19 mouse cellular contexts compared by ENCODE assay signal in genomic region chr11:98285368-98285767, GRCm38 (mm10). TPM values are rescaled to one million over a fixed set of nuclear protein-coding genes. Genes with fewer than 3 reads are reported as not detected.
DNase-seq lines count a peak whose midpoint lies in the region; ATAC-seq and TF ChIP-seq lines count a peak whose summit lies in the region.
"Had no signal": no experiment of that assay in that cellular context is flagged by ENCODE, and none has a peak within 500 bp of the region (broad histone marks: within the 10 kb centered on the region; RNA-seq: fewer than 3 reads in every experiment).

No protein-coding gene starts in this region.

- H3K36me3 ChIP-seq in intestine, postnatal 0 days (ENCODE audit: control insufficient read depth, insufficient read depth): peaks cover 4% of the 10 kb centered on the region; the same call in 1 of the 2 replicates
- H3K36me3 ChIP-seq in intestine, embryonic 15.5 days: no peaks in the 10 kb centered on the region
- H3K36me3 ChIP-seq in neural tube, embryonic 13.5 days: no peaks in the 10 kb centered on the region; the same call in 1 of the 2 replicates
- no peaks in the 10 kb centered on the region for H3K36me3 ChIP-seq in forebrain, embryonic 16.5 days (ENCODE audit: control insufficient read depth, insufficient read depth)
- no peaks in the 10 kb centered on the region; the same call in 1 of the 2 replicates for H3K36me3 ChIP-seq in heart, embryonic 11.5 days (ENCODE audit: control insufficient read depth, insufficient read depth, low read length)
- H3K36me3 ChIP-seq: liver, embryonic 15.5 days had no signal

- WGBS in intestine, postnatal 0 days: 40% methylated on average over 2 of the region's 2 CpGs
- WGBS in intestine, embryonic 15.5 days: 51% methylated on average over 2 of the region's 2 CpGs
- WGBS in neural tube, embryonic 13.5 days: 55% methylated on average over 2 of the region's 2 CpGs
- 52% methylated on average over 2 of the region's 2 CpGs for WGBS in forebrain, embryonic 16.5 days
- 58% methylated on average over 2 of the region's 2 CpGs for WGBS in heart, embryonic 11.5 days (ENCODE audit: insufficient replicate concordance)

- no peak overlapping the region for H3K27ac ChIP-seq in intestine, postnatal 0 days (ENCODE audit: low read depth, low read length)
- no peak overlapping the region for H3K27ac ChIP-seq in intestine, embryonic 15.5 days
- H3K27ac ChIP-seq in neural tube, embryonic 13.5 days (replicated peaks): 0 out of 2 replicates have a peak overlapping the region, but pooled peaks have one; percentile 89
- peak overlapping the region; percentile 93 for H3K27ac ChIP-seq in forebrain, embryonic 16.5 days (ENCODE audit: low read length)
- no peak overlapping the region for H3K27ac ChIP-seq in heart, embryonic 11.5 days (ENCODE audit: low read depth, low read length)
- H3K27ac ChIP-seq: limb, embryonic 12.5 days; liver, embryonic 15.5 days had no signal

- TF ChIP-seq CTCF in intestine, postnatal 0 days (IDR thresholded peaks at IDR 0.05; ENCODE audit: low read depth): no peak

- no peak overlapping the region for H3K9ac ChIP-seq in intestine, postnatal 0 days (ENCODE audit: low read depth, low read length)
- H3K9ac ChIP-seq in intestine, embryonic 15.5 days: no peak overlapping the region
- H3K9ac ChIP-seq in neural tube, embryonic 13.5 days: no peak overlapping the region
- no peak overlapping the region for H3K9ac ChIP-seq in forebrain, embryonic 16.5 days (replicated peaks; ENCODE audit: low read depth, low read length)
- no peak overlapping the region for H3K9ac ChIP-seq in heart, embryonic 11.5 days (ENCODE audit: low read depth, low read length)
- H3K9ac ChIP-seq: limb, embryonic 12.5 days; liver, embryonic 15.5 days had no signal

- ATAC-seq in intestine, postnatal 0 days: 0 out of 2 replicates have a peak, but pooled peaks have one; percentile 31
- ATAC-seq in intestine, embryonic 15.5 days: no peak
- ATAC-seq in neural tube, embryonic 13.5 days (ENCODE audit: low read depth): no peak
- ATAC-seq in forebrain, embryonic 16.5 days: no peak
- ATAC-seq in heart, embryonic 11.5 days (replicated peaks; ENCODE audit: insufficient number of reproducible peaks, low FRiP score, low TSS enrichment): no peak

- no peak overlapping the region for H3K4me3 ChIP-seq in intestine, postnatal 0 days (ENCODE audit: low read depth, low read length)
- no peak overlapping the region for H3K4me3 ChIP-seq in intestine, embryonic 15.5 days (replicated peaks)
- no peak overlapping the region for H3K4me3 ChIP-seq in neural tube, embryonic 13.5 days
- no peak overlapping the region for H3K4me3 ChIP-seq in forebrain, embryonic 16.5 days (replicated peaks; ENCODE audit: low read length)
- H3K4me3 ChIP-seq in heart, embryonic 11.5 days (ENCODE audit: low read depth, low read length): no peak overlapping the region
- H3K4me3 ChIP-seq: limb, embryonic 12.5 days; liver, embryonic 15.5 days; megakaryocyte, embryonic 14.5 days; myocyte had no signal

- H3K27me3 ChIP-seq in intestine, postnatal 0 days (replicated peaks; ENCODE audit: control insufficient read depth, insufficient read depth, low read length): no peaks in the 10 kb centered on the region
- no peaks in the 10 kb centered on the region for H3K27me3 ChIP-seq in intestine, embryonic 15.5 days (replicated peaks)
- peaks cover 1% of the 10 kb centered on the region; the same call in 1 of the 2 replicates for H3K27me3 ChIP-seq in neural tube, embryonic 13.5 days
- H3K27me3 ChIP-seq in forebrain, embryonic 16.5 days (replicated peaks; ENCODE audit: control insufficient read depth, insufficient read depth, low read length): no peaks in the 10 kb centered on the region
- H3K27me3 ChIP-seq in heart, embryonic 11.5 days (ENCODE audit: control insufficient read depth, insufficient read depth, low read length): peaks cover 15% of the 10 kb centered on the region

- no peaks in the 10 kb centered on the region for H3K4me1 ChIP-seq in intestine, postnatal 0 days (replicated peaks; ENCODE audit: control insufficient read depth, insufficient read depth, low read length)
- 0 out of 2 replicates have a peak, but pooled peaks cover 4% of the 10 kb centered on the region for H3K4me1 ChIP-seq in intestine, embryonic 15.5 days (replicated peaks)
- peaks cover 61% of the 10 kb centered on the region for H3K4me1 ChIP-seq in neural tube, embryonic 13.5 days (replicated peaks)
- peaks cover 64% of the 10 kb centered on the region for H3K4me1 ChIP-seq in forebrain, embryonic 16.5 days (replicated peaks; ENCODE audit: control insufficient read depth, insufficient read depth, low read length)
- H3K4me1 ChIP-seq in heart, embryonic 11.5 days (ENCODE audit: control insufficient read depth, insufficient read depth, low read length): peaks cover 2% of the 10 kb centered on the region; the same call in 1 of the 2 replicates
- H3K4me1 ChIP-seq: liver, embryonic 15.5 days had no signal

- no peak for DNase-seq in neural tube, embryonic 10.5 days (ENCODE audit: extremely low spot score, low spot score)
- no peak for DNase-seq in spleen, postnatal 4 days (ENCODE audit: low spot score in 2 of 2)
- DNase-seq: adrenal gland, adult 2 months; cerebellum, adult 11-12 months; cerebellum, postnatal 36 days; gastrocnemius, postnatal 25 days; heart, postnatal 10 days; kidney, postnatal 10 days; lung, postnatal 10 days had no signal

- no peak overlapping the region for H3K4me2 ChIP-seq in intestine, postnatal 0 days (replicated peaks; ENCODE audit: low read depth)
- H3K4me2 ChIP-seq in intestine, embryonic 15.5 days (replicated peaks): no peak overlapping the region
- no peak overlapping the region for H3K4me2 ChIP-seq in neural tube, embryonic 13.5 days
- H3K4me2 ChIP-seq in forebrain, embryonic 16.5 days (ENCODE audit: low read length): no peak overlapping the region
- H3K4me2 ChIP-seq in heart, embryonic 11.5 days: no peak overlapping the region
- H3K4me2 ChIP-seq: limb, embryonic 12.5 days; liver, embryonic 15.5 days had no signal

- H3K9me3 ChIP-seq in intestine, postnatal 0 days (ENCODE audit: control insufficient read depth): no peaks in the 10 kb centered on the region
- no peaks in the 10 kb centered on the region for H3K9me3 ChIP-seq in intestine, embryonic 15.5 days
- H3K9me3 ChIP-seq in neural tube, embryonic 13.5 days: no peaks in the 10 kb centered on the region
- no peaks in the 10 kb centered on the region for H3K9me3 ChIP-seq in forebrain, embryonic 16.5 days (ENCODE audit: control insufficient read depth, low read length)
- no peaks in the 10 kb centered on the region for H3K9me3 ChIP-seq in heart, embryonic 11.5 days (replicated peaks; ENCODE audit: control insufficient read depth, low read length)
- H3K9me3 ChIP-seq: limb, embryonic 12.5 days; liver, embryonic 15.5 days; megakaryocyte, embryonic 14.5 days had no signal

RNA-seq across cellular contexts. Expression of gene Neurod2, which starts 44.1 kb away (rescaled TPM):
- 0.07 TPM in 1 of 2 replicates, not detected in the other for polyA plus RNA-seq in intestine, postnatal 0 days (2015; fragmentation: Nextera tagmentation; extraction: Ambion mirVana)
- polyA plus RNA-seq in intestine, embryonic 15.5 days (2015; fragmentation: Nextera tagmentation; extraction: Ambion mirVana): 0.09 TPM in 2 replicates
- polyA plus RNA-seq in neural tube, embryonic 13.5 days (2015; fragmentation: Nextera tagmentation; extraction: Ambion mirVana): 26.4 and 27.0 TPM in 2 replicates
- polyA plus RNA-seq in forebrain, embryonic 16.5 days (2015; fragmentation: Nextera tagmentation; extraction: Ambion mirVana): 110 and 133 TPM in 2 replicates
- polyA plus RNA-seq in heart, embryonic 11.5 days (2014; fragmentation: Nextera tagmentation; extraction: Ambion mirVana): 0.07 and 0.13 TPM in 2 replicates
- polyA plus RNA-seq: adrenal gland, adult 2 months; liver, embryonic 15.5 days; myocyte; thymus, postnatal 0 days had no signal

Comparison
In these comparisons a context has a peak if more than half of its experiments do, and no peak if none do; other contexts are left out.
1. H3K27ac ChIP-seq: peak in neural tube, embryonic 13.5 days (single experiment) and forebrain, embryonic 16.5 days (single experiment); none in intestine, postnatal 0 days (single experiment), intestine, embryonic 15.5 days (single experiment) and heart, embryonic 11.5 days (single experiment).
2. RNA of gene Neurod2, which starts 44.1 kb away (polyA plus RNA-seq): 110 to 133 TPM in forebrain, embryonic 16.5 days and 26.4 to 27.0 TPM in neural tube, embryonic 13.5 days; 0.09 TPM in intestine, embryonic 15.5 days, 0.07 to 0.13 TPM in heart, embryonic 11.5 days and 0.07 TPM in intestine, postnatal 0 days; every median in the first group is over 10 times any median in the second.